Mouse (Mus musculus): ENCODE results near the gene Cnp. TPM values are rescaled to one million over a fixed set of nuclear protein-coding genes. Genes with fewer than 3 reads are reported as not detected.

Cnp gene
- polyA plus RNA-seq, 1 experiment from 2014 or later = 34.7 TPM

Other genes starting within 250 kb of the Cnp start
- gene Gast, start 240.5 kb upstream of the Cnp start, polyA plus RNA-seq (2014; fragmentation: Nextera tagmentation; extraction: Ambion mirVana) = 3.2 TPM in 1 of 2 replicates, not detected in the other
- gene Hap1, start 218.8 kb upstream of the Cnp start, polyA plus RNA-seq (2014; fragmentation: Nextera tagmentation; extraction: Ambion mirVana) = 10.2 and 11.1 TPM in 2 replicates
- gene Jup, start 177.1 kb upstream of the Cnp start, polyA plus RNA-seq (2014; fragmentation: Nextera tagmentation; extraction: Ambion mirVana) = 93.4 and 106 TPM in 2 replicates
- gene P3h4, start 160.1 kb upstream of the Cnp start, polyA plus RNA-seq (2014; fragmentation: Nextera tagmentation; extraction: Ambion mirVana) = 54.8 and 55.3 TPM in 2 replicates
- gene Fkbp10, start 159.2 kb upstream of the Cnp start, polyA plus RNA-seq (2014; fragmentation: Nextera tagmentation; extraction: Ambion mirVana) = 86.2 and 89.7 TPM in 2 replicates
- 117 and 126 TPM in 2 replicates for gene Nt5c3b, start 133.1 kb upstream of the Cnp start, polyA plus RNA-seq (2014; fragmentation: Nextera tagmentation; extraction: Ambion mirVana)
- gene Klhl10, start 133.0 kb upstream of the Cnp start, polyA plus RNA-seq (2014; fragmentation: Nextera tagmentation; extraction: Ambion mirVana) = 0.23 and 0.61 TPM in 2 replicates
- 8.3 and 9.6 TPM in 2 replicates for gene Klhl11, start 102.2 kb upstream of the Cnp start, polyA plus RNA-seq (2014; fragmentation: Nextera tagmentation; extraction: Ambion mirVana)
- 164 and 177 TPM in 2 replicates for gene Acly, start 46.9 kb upstream of the Cnp start, polyA plus RNA-seq (2014; fragmentation: Nextera tagmentation; extraction: Ambion mirVana)
- gene Ttc25, start 29.3 kb upstream of the Cnp start, polyA plus RNA-seq (2014; fragmentation: Nextera tagmentation; extraction: Ambion mirVana) = 0.46 and 0.69 TPM in 2 replicates
- gene Nkiras2, start 44.3 kb downstream of the Cnp start, polyA plus RNA-seq (2014; fragmentation: Nextera tagmentation; extraction: Ambion mirVana) = 71.9 and 72.1 TPM in 2 replicates
- gene Dnajc7, start 45.3 kb downstream of the Cnp start, polyA plus RNA-seq (2014; fragmentation: Nextera tagmentation; extraction: Ambion mirVana) = 61.7 and 70.5 TPM in 2 replicates
- gene Zfp385c, start 117.6 kb downstream of the Cnp start, polyA plus RNA-seq (2014; fragmentation: Nextera tagmentation; extraction: Ambion mirVana) = 0.26 TPM in 1 of 2 replicates, not detected in the other
- 2.2 and 2.4 TPM in 2 replicates for gene Dhx58, start 129.4 kb downstream of the Cnp start, polyA plus RNA-seq (2014; fragmentation: Nextera tagmentation; extraction: Ambion mirVana)
- gene Kat2a, start 137.6 kb downstream of the Cnp start, polyA plus RNA-seq (2014; fragmentation: Nextera tagmentation; extraction: Ambion mirVana) = 55.5 and 60.0 TPM in 2 replicates
- gene Hspb9, start 138.9 kb downstream of the Cnp start, polyA plus RNA-seq (2014; fragmentation: Nextera tagmentation; extraction: Ambion mirVana) = 0.78 and 0.96 TPM in 2 replicates
- gene Rab5c, start 163.3 kb downstream of the Cnp start, polyA plus RNA-seq (2014; fragmentation: Nextera tagmentation; extraction: Ambion mirVana) = 61.2 and 63.0 TPM in 2 replicates
- 0.27 and 0.41 TPM in 2 replicates for gene Kcnh4, start 185.0 kb downstream of the Cnp start, polyA plus RNA-seq (2014; fragmentation: Nextera tagmentation; extraction: Ambion mirVana)
- gene Hcrt, start 188.0 kb downstream of the Cnp start, polyA plus RNA-seq (2014; fragmentation: Nextera tagmentation; extraction: Ambion mirVana) = not detected in 2 replicates
- 3.5 and 3.6 TPM in 2 replicates for gene Ghdc, start 196.1 kb downstream of the Cnp start, polyA plus RNA-seq (2014; fragmentation: Nextera tagmentation; extraction: Ambion mirVana)